Mouse (Mus musculus) left cerebral cortex, adult 2 months (tissue): ENCODE data around the gene Slc34a2. TPM values are rescaled to one million over a fixed set of nuclear protein-coding genes. Genes with fewer than 3 reads are reported as not detected.

Experiments used
- DNase-seq, 2 experiments: peaks; one replicate each; pipeline ENCODE4 v3.0.0; 2021 to 2022; ENCODE audit warnings: low spot score in 2 of 2, mixed read lengths in 1 of 2; ENCODE audit errors: extremely low spot score in 1 of 2
- H3K27ac ChIP-seq: fragments of 200-600 bp; 2 replicates; pipeline ENCODE4 v1.8.1; 2022
- H3K4me3 ChIP-seq: fragments of 200-600 bp; 2 replicates; pipeline ENCODE4 v1.8.1; 2022
- CTCF ChIP-seq: fragments of 200-600 bp; IDR thresholded peaks from 2 replicates; pipeline ENCODE4 v1.8.1; 2022; ENCODE audit warnings: antibody characterized with exemption, mild to moderate bottlenecking, moderate library complexity
- intact Hi-C: fragments of 180-260 bp; cut with DNase I; formaldehyde crosslinking; loops from one replicate; pipeline ENCODE4 v1.15.1; 2025
- long read RNA-seq, 2 experiments: library from polyadenylated mRNA; stranded (forward); transcript quantifications; one replicate each; pipeline ENCODE4 v2.0.0; 2021; ENCODE audit warnings: borderline mapping rate in 2 of 2
- total RNA-seq, 2 experiments: library from RNA; stranded (reverse); gene quantifications; 2 replicates each; pipeline ENCODE4 v1.2.3; 2021

Gene Slc34a2
- total RNA-seq = not detected
- long read RNA-seq, experiment 1 = 0 reads
- long read RNA-seq, experiment 2 = 0 reads

- no peak within 1 kb of the TSS for H3K4me3 ChIP-seq
- no peak for TF ChIP-seq CTCF
- intact Hi-C loops = no loop called here
- DNase-seq = no peak
- no peak within 1 kb of the TSS for H3K27ac ChIP-seq
Observed at GRCm38 (mm10) chr5:53037781-53038180, at the start of gene Slc34a2. TSS of gene Slc34a2 (plus strand) at chr5:53038081.

- no peak for DNase-seq
- TF ChIP-seq CTCF = no peak
- no peak overlapping the region for H3K4me3 ChIP-seq
- intact Hi-C loops = no loop called here
- H3K27ac ChIP-seq = no peak overlapping the region
Observed at GRCm38 (mm10) chr5:52990687-52991341, 47.1 kb upstream of the Slc34a2 start.

- Histone ChIP-seq H3K4me3 (no peak overlapping the region), H3K27ac (no peak overlapping the region)
- DNase-seq = no peak
- no peak for TF ChIP-seq CTCF
- intact Hi-C loops = no loop called here
Observed at GRCm38 (mm10) chr5:52992210-52992897, 45.5 kb upstream of the Slc34a2 start.

- H3K4me3 ChIP-seq = no peak overlapping the region
- TF ChIP-seq CTCF = no peak
- DNase-seq = no peak
- intact Hi-C loops = no loop called here
- H3K27ac ChIP-seq = no peak overlapping the region
Observed at GRCm38 (mm10) chr5:52993490-52994282, 44.2 kb upstream of the Slc34a2 start.

- TF ChIP-seq CTCF = no peak
- Histone ChIP-seq H3K27ac (no peak overlapping the region), H3K4me3 (no peak overlapping the region)
- no peak for DNase-seq
- intact Hi-C loops = no loop called here
Observed at GRCm38 (mm10) chr5:52995461-52995860, 42.4 kb upstream of the Slc34a2 start.

- Histone ChIP-seq H3K4me3 (no peak overlapping the region), H3K27ac (no peak overlapping the region)
- TF ChIP-seq CTCF = no peak
- no peak for DNase-seq
- intact Hi-C loops = no loop called here
Observed at GRCm38 (mm10) chr5:52996145-52996544, 41.7 kb upstream of the Slc34a2 start.

- peak; percentile 13 to 19 for DNase-seq
- Histone ChIP-seq H3K27ac (no peak overlapping the region), H3K4me3 (no peak overlapping the region)
- intact Hi-C loops = no loop called here
- no peak for TF ChIP-seq CTCF
Observed at GRCm38 (mm10) chr5:52996601-52997000, 41.3 kb upstream of the Slc34a2 start.

- no peak for TF ChIP-seq CTCF
- intact Hi-C loops = no loop called here
- no peak for DNase-seq
- no peak overlapping the region for H3K4me3 ChIP-seq
- H3K27ac ChIP-seq = no peak overlapping the region
Observed at GRCm38 (mm10) chr5:52997032-52997431, 40.8 kb upstream of the Slc34a2 start.

GRCm38 (mm10) chr5:52998097-52998760, 39.7 kb upstream of the Slc34a2 start:
- H3K4me3 ChIP-seq = no peak overlapping the region
- no peak for TF ChIP-seq CTCF
- intact Hi-C loops = no loop called here
- DNase-seq = no peak
- H3K27ac ChIP-seq = no peak overlapping the region

- no peak for TF ChIP-seq CTCF
Observed at GRCm38 (mm10) chr5:53000169-53000872, 37.6 kb upstream of the Slc34a2 start.

GRCm38 (mm10) chr5:53002599-53003203, 35.2 kb upstream of the Slc34a2 start:
- peak overlapping the region; percentile 85 for H3K27ac ChIP-seq
- peak; percentile 28 to 34 for DNase-seq
- intact Hi-C loops = loop anchor here (2.0 kb wide), 1 partner anchor 66 kb away; no protein-coding TSS in a partner anchor
- H3K4me3 ChIP-seq = no peak overlapping the region
- TF ChIP-seq CTCF = no peak

More at GRCm38 (mm10) chr5:53000169-53000872, 37.6 kb upstream of the Slc34a2 start:
- no peak for DNase-seq
- H3K27ac ChIP-seq = no peak overlapping the region
- no peak overlapping the region for H3K4me3 ChIP-seq
- intact Hi-C loops = no loop called here
